Mouse (Mus musculus) liver, embryonic 11.5 days (tissue): Measurements from ENCODE around the gene Entpd3. TPM values are rescaled to one million over a fixed set of nuclear protein-coding genes. Genes with fewer than 3 reads are reported as not detected.

Experiments used
- ATAC-seq: fragments of 200-750 bp; cut with Nextera tagmentation; replicated peaks from 2 replicates; pipeline ENCODE4 v1.8.0; 2017; ENCODE audit warnings: moderate number of reproducible peaks, mild to moderate bottlenecking, moderate TSS enrichment, moderate library complexity; ENCODE audit not compliant: low FRiP score
- DNase-seq: peaks from one replicate; pipeline ENCODE4 v3.0.0-alpha.2; 2017; ENCODE audit warnings: low spot score
- H3K27ac ChIP-seq: fragments of 300-500 bp; sonication (generic); 2 replicates; pipeline ENCODE4 v1.5.1; 2014; ENCODE audit warnings: mild to moderate bottlenecking, low read depth, low read length, control low read depth
- H3K27me3 ChIP-seq: fragments of 300-500 bp; sonication (generic); replicated peaks from 2 replicates; pipeline ENCODE4 v1.6.1; 2014; ENCODE audit warnings: low read length, mixed read lengths; ENCODE audit not compliant: control insufficient read depth, insufficient read depth
- H3K36me3 ChIP-seq: fragments of 300-500 bp; sonication (generic); 2 replicates; pipeline ENCODE4 v1.6.1; 2014; ENCODE audit warnings: mild to moderate bottlenecking, low read length, moderate library complexity, mixed read lengths; ENCODE audit not compliant: control insufficient read depth, insufficient read depth
- H3K4me1 ChIP-seq: fragments of 300-500 bp; sonication (generic); replicated peaks from 2 replicates; pipeline ENCODE4 v1.6.1; 2014; ENCODE audit warnings: low read length, mixed read lengths; ENCODE audit not compliant: control insufficient read depth, insufficient read depth
- H3K4me2 ChIP-seq: fragments of 300-500 bp; sonication (generic); 2 replicates; pipeline ENCODE4 v1.6.1; 2014; ENCODE audit warnings: mild to moderate bottlenecking, control low read depth, moderate library complexity
- H3K4me3 ChIP-seq: fragments of 300-500 bp; sonication (generic); 2 replicates; pipeline ENCODE4 v1.5.1; 2014; ENCODE audit warnings: low read depth, low read length, control low read depth
- H3K9ac ChIP-seq: fragments of 300-500 bp; sonication (generic); 2 replicates; pipeline ENCODE4 v1.6.1; 2014; ENCODE audit warnings: low read depth, low read length, control low read depth
- H3K9me3 ChIP-seq: fragments of 300-500 bp; sonication (generic); 2 replicates; pipeline ENCODE4 v1.6.1; 2016; ENCODE audit warnings: low read length, inconsistent platforms, mixed read lengths; ENCODE audit not compliant: control insufficient read depth
- WGBS: fragments of 180-500 bp; shearing (Covaris S2); extraction: QIAGEN DNeasy Blood & Tissue Kit; methylation state at CpG from one replicate; pipeline ENCODE4 v1.1.7; 2014; 5-methylcytosine and 5-hydroxymethylcytosine counted together
- polyA plus RNA-seq: library from polyadenylated mRNA; unstranded; fragments of >200 nt; fragmentation: Nextera tagmentation; extraction: Ambion mirVana; gene quantifications from 2 replicates; pipeline ENCODE4 v1.2.1, GENCODE M21; 2014

Gene Entpd3
- polyA plus RNA-seq, 1 experiment from 2014 or later: 0.22 TPM

DNA sequence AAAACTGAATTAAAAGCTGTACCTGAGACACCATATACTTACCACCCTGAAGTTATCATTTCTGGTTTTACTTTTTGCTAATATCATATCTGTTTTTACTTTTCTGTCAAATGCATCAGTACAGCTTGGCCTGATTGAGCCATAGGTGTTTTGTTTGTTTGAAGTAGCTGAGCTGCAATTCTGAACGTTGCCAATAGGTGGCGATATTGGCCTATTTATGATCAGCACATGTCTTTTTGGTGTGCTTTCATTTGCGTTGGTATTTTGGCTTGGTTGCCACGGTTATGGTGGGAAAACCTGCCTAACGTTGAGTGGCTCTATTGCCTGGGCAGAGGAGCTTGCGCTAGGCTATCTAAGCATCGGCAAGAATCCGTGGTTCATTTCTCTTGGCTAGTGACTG lies 37.6 kb upstream of the Entpd3 start:
- Histone ChIP-seq H3K27ac (no peak overlapping the region), H3K4me1 (no peaks in the 10 kb centered on the region), H3K36me3 (no peaks in the 10 kb centered on the region), H3K9me3 (peaks cover 3% of the 10 kb centered on the region; the same call in 1 of the 2 replicates), H3K27me3 (no peaks in the 10 kb centered on the region), H3K9ac (no peak overlapping the region), H3K4me2 (no peak overlapping the region; the same call in 1 of the 2 replicates), H3K4me3 (no peak overlapping the region)
- 7% methylated on average over 8 of the region's 8 CpGs for WGBS
- ATAC-seq: 0 out of 2 replicates have a peak, but pooled peaks have one; percentile 24
- DNase-seq: peak; percentile 72

DNA sequence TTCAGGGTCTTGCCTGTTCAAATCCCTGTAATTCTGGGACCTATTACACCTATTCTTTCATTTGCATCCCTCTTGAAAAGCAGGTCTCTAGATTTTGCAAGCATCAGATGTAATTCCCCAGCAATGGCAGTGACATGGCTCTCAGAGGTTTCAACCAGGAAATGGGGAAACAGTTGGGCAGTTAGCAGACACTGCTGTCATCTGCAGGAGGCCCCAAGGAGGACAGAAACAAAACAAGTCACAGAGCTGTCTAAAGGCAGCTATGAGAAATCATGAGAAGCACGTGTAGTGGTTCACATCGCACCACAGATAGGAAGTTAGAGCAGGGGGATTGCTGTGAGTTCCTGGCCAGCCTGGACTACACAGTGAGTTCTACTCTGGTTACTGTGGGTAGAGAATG lies 35.2 kb upstream of the Entpd3 start:
- ATAC-seq: no peak
- Histone ChIP-seq H3K9me3 (peaks cover 3% of the 10 kb centered on the region; the same call in 1 of the 2 replicates), H3K4me3 (no peak overlapping the region), H3K36me3 (no peaks in the 10 kb centered on the region), H3K9ac (no peak overlapping the region), H3K4me1 (no peaks in the 10 kb centered on the region), H3K27ac (no peak overlapping the region), H3K27me3 (no peaks in the 10 kb centered on the region), H3K4me2 (no peak overlapping the region)
- 59% methylated on average over 2 of the region's 2 CpGs for WGBS
- DNase-seq: no peak

DNA sequence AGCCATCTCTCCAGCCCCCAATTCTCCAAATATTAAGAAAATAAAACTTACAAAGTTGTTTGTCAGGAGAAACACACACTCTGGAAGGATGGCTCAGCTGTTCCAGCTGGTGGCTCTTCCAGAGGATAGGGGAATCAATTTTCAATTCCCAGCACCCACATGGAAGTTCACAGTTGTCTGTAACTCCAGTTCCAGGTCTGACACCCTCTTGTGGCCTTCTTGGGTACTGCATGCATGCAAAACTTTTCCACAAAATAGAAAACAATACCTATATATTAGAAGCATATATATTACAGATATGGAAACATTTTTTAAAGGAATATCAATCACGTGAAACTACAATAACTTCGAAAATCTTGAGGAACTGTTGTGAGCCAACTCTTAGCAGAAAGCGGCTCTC lies 27.8 kb upstream of the Entpd3 start:
- H3K9ac ChIP-seq: no peak overlapping the region

DNA sequence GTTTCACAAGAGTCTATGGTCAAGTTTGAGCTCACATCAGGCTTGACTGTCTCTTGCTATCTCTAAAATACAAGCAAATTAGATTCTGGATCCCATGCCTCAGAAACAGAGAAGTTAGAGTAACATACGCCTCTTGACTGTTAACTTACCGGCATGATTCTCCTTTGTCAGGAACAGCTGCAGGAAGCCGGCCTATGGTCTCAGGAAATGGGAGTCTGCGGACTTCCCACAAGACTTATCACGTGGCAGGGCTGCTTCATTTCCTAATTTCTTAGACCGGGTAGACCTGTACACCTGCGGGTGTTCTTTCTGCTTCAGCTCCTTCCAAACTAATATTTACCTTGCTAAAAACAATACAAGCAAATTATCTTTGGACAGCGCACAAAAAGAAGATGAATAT lies 22.9 kb upstream of the Entpd3 start:
- no peak overlapping the region for H3K27ac ChIP-seq
- no peak overlapping the region for H3K9ac ChIP-seq
- no peaks in the 10 kb centered on the region for H3K4me1 ChIP-seq
- no peak overlapping the region for H3K4me2 ChIP-seq
- no peak overlapping the region for H3K4me3 ChIP-seq
- ATAC-seq: no peak
- DNase-seq: no peak
- H3K36me3 ChIP-seq: no peaks in the 10 kb centered on the region
- no peaks in the 10 kb centered on the region for H3K9me3 ChIP-seq
- no peaks in the 10 kb centered on the region; the same call in 1 of the 2 replicates for H3K27me3 ChIP-seq
- WGBS: 46% methylated on average over 8 of the region's 8 CpGs

More for the DNA sequence above, 27.8 kb upstream of the Entpd3 start:
- ATAC-seq: no peak
- no peaks in the 10 kb centered on the region for H3K36me3 ChIP-seq
- no peak for DNase-seq
- H3K27ac ChIP-seq: no peak overlapping the region
- H3K4me1 ChIP-seq: no peaks in the 10 kb centered on the region
- H3K4me2 ChIP-seq: no peak overlapping the region
- no peaks in the 10 kb centered on the region for H3K27me3 ChIP-seq
- 68% methylated on average over 3 of the region's 3 CpGs for WGBS
- H3K9me3 ChIP-seq: no peaks in the 10 kb centered on the region; the same call in 1 of the 2 replicates
- H3K4me3 ChIP-seq: no peak overlapping the region

DNA sequence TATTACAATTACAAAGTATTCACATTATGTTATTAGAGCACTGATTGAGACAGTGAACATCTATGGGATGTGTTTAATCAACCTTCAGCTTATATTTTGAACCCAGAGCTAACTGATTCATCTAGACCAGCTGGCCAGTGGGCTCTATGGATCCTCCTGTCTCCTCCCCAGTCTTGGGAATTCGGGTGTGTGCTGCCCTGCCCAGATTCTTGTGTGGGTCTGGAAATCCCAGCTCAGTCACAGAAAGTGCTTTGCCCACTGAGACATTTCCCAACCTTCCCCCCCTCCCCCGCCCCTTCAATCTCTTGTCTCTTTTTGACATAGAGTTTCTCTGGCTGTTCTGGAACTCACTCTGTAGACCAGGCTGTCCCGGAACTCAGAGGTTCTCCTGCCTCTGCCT lies 20.7 kb upstream of the Entpd3 start:
- no peaks in the 10 kb centered on the region for H3K4me1 ChIP-seq
- no peak overlapping the region for H3K4me2 ChIP-seq
- H3K9me3 ChIP-seq: no peaks in the 10 kb centered on the region
- H3K9ac ChIP-seq: no peak overlapping the region
- H3K36me3 ChIP-seq: no peaks in the 10 kb centered on the region
- WGBS: 62% methylated on average over 3 of the region's 3 CpGs
- H3K27me3 ChIP-seq: no peaks in the 10 kb centered on the region; the same call in 1 of the 2 replicates
- H3K4me3 ChIP-seq: no peak overlapping the region
- ATAC-seq (no peak), DNase-seq (no peak)
- H3K27ac ChIP-seq: no peak overlapping the region

DNA sequence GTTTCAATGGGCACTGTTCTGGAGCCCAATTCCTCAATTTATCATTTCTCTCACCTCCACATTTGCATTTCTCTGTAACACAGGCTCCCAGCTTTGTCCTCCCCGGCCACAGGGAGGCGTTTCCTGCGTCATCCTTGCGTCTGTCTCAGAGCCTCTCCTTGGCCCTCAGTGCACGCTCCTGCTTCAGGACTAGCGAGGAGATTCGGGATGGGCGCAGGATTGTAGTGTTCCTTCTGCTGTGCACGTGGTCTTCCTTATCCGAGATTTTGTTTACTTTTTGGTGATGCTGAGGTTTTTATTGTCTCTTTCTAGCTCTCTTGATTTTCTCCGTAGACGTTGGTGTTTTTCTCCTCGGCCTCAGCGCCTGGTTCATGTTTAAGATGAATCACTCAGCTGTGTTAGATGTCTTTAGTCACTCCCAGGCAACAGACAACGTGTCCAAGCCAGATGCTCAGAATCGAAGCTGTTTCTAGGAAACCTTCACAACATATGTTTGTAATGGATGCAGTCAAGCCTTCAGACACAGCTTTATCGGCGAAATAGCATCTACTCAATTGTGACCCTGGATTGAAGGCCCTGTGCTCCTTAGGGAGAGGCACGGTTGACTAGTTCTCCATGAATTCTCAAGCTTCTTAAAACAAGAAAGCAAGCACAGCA lies 20.0 kb upstream of the Entpd3 start:
- Histone ChIP-seq H3K9ac (no peak overlapping the region), H3K4me2 (no peak overlapping the region), H3K27ac (no peak overlapping the region), H3K36me3 (no peaks in the 10 kb centered on the region), H3K4me3 (no peak overlapping the region), H3K27me3 (no peaks in the 10 kb centered on the region; the same call in 1 of the 2 replicates), H3K4me1 (no peaks in the 10 kb centered on the region), H3K9me3 (no peaks in the 10 kb centered on the region)
- DNase-seq (no peak), ATAC-seq (no peak)
- WGBS: 61% methylated on average over 19 of the region's 19 CpGs

DNA sequence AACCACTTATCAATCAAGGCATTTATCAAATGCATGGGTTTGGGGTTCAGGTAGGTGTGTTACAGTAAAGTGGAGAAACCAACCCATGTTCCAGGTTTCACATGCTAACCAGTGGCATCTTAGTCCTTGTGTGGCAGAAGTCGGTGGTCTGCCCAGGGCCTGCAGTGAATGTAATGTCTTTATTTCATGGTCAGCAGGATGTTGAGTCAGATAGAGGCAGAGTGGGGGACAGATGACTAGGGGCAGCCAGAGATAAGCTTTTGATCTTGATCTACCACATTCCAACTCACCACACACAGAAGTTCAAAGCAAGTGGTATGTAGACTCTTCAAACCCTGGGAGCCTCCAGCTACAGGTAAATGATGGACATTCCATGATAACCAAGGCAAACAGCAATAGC lies 18.5 kb upstream of the Entpd3 start:
- ATAC-seq: no peak
- no peak for DNase-seq
- Histone ChIP-seq H3K9ac (no peak overlapping the region), H3K27me3 (no peaks in the 10 kb centered on the region; the same call in 1 of the 2 replicates), H3K36me3 (no peaks in the 10 kb centered on the region), H3K27ac (no peak overlapping the region), H3K9me3 (no peaks in the 10 kb centered on the region), H3K4me3 (no peak overlapping the region), H3K4me1 (no peaks in the 10 kb centered on the region), H3K4me2 (no peak overlapping the region)
- 25% methylated on average over 1 of the region's 1 CpGs for WGBS

DNA sequence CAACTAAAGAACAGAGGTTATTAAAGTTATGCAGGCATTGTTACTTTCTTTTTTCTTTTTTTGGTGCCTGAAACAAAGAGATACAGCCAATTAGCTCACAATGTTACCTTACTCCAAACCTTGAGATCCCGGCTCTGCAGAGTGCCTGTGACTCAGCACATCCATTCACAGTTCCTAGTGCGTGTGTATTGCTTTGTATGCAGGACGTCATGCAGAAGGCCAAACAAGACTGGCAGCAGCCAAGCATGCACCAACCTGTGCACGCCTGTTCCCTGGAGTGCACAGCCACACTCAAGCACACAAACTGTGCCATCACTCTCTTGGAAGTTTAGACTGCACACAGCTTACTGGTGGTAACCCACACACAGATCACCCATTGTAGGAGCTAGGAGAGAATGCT lies 12.3 kb upstream of the Entpd3 start:
- Histone ChIP-seq H3K4me3 (no peak overlapping the region), H3K36me3 (no peaks in the 10 kb centered on the region), H3K27ac (no peak overlapping the region), H3K9ac (no peak overlapping the region), H3K27me3 (no peaks in the 10 kb centered on the region), H3K4me1 (no peaks in the 10 kb centered on the region), H3K9me3 (no peaks in the 10 kb centered on the region), H3K4me2 (no peak overlapping the region)
- WGBS: 65% methylated on average over 4 of the region's 4 CpGs
- DNase-seq: no peak
- no peak for ATAC-seq

DNA sequence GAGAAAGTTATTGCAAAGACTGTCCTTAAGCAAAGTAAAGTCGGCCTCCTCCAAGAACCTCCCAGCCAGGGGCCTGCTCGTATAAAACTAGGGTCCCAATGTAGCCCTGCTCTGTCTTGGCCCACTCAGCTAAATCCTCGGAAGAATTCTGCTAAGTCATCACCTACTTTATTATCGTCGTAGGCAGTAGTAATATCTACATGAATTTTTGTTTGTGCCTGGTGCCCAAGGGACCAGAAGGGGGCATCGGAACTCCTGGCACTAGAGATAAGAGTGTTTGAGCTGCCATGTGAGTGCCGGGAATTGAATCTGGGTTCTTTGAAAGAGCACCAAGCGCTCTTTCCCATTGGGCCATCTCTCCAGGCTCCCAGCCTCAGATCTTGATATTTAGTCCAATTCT lies 11.7 kb upstream of the Entpd3 start:
- no peak overlapping the region for H3K9ac ChIP-seq
- H3K4me3 ChIP-seq: no peak overlapping the region
- no peaks in the 10 kb centered on the region for H3K27me3 ChIP-seq
- H3K9me3 ChIP-seq: no peaks in the 10 kb centered on the region
- WGBS: 86% methylated on average over 8 of the region's 8 CpGs
- DNase-seq: no peak
- no peak for ATAC-seq
- H3K27ac ChIP-seq: no peak overlapping the region
- no peak overlapping the region for H3K4me2 ChIP-seq
- no peaks in the 10 kb centered on the region for H3K4me1 ChIP-seq
- no peaks in the 10 kb centered on the region for H3K36me3 ChIP-seq
